Mouse (Mus musculus): Measurements from ENCODE around the gene Cotl1.

DNA sequence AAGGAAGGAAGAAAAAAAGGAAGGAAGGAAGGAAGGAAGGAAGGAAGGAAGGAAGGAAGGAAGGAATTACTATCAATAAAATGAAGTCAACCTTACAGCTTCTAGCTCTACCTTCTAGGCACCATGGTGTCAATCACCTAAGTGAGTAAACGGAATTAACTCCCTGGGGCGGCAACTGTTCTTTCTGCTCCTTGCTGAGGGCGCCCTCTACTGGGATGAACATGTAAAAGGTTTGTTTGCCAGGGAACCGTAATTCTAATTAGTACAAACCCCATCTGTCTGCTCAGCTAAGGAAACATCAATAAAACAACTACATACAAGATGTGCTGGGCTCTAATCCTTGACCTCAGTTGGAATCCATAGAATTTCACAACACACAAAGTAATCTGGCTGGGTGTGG is 3.1 kb upstream of the Cotl1 start:
- TF ChIP-seq CTCF (conservative IDR thresholded peaks at IDR 0.05; ENCODE audit: insufficient read depth, insufficient read length, low read depth, low read length): peak; percentile 79
- TF ChIP-seq POLR2A (IDR thresholded peaks at IDR 0.05; ENCODE audit: low read depth, low read length): no peak

Measured in kidney, adult 2 months (tissue).